Mouse (Mus musculus): ENCODE measurements around the gene Acvr2b. TPM values are rescaled to one million over a fixed set of nuclear protein-coding genes. Genes with fewer than 3 reads are reported as not detected.
A peak's percentile ranks its signal among the peaks of the same experiment; 100 is the strongest.

Gene Acvr2b
- polyA plus RNA-seq, 1 experiment from 2014 or later, result 21.4 TPM

DNA sequence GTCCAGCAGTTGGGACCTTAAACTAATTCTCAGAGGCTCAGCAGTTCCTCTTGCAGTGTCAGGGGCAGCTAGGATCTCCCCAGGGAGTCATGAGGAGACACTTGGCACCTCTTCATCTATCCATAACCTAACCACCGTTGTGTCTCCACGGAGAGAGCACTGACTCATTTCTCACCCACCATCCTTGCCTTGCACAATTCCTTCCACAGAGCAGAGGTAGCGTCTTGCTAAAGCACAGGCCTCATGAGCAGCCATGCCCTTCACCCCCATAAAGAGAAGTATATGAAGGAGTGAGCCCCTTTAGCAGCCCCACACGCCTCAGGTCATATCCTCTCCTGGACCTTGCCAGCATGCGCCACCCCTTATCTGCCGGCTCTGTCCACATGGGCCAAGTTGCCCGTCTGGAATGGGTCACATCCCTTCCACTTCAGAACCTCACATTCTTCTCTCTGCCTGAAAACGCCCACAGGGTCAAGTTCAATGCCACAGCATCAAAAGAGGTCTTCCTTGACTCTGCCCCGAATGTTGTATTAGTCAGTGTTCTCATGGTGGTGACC, 71.8 kb downstream of the Acvr2b start:
- 76% methylated on average over 9 of the region's 9 CpGs for WGBS
- no peaks in the 10 kb centered on the region for H3K36me3 ChIP-seq
- ATAC-seq (ENCODE audit: insufficient number of reproducible peaks, low FRiP score, low TSS enrichment, low read depth), result no peak
- H3K4me3 ChIP-seq (replicated peaks), result no peak overlapping the region
- H3K4me1 ChIP-seq, result no peaks in the 10 kb centered on the region
- H3K9ac ChIP-seq, result no peak overlapping the region
- H3K9me3 ChIP-seq (replicated peaks), result no peaks in the 10 kb centered on the region
- H3K27me3 ChIP-seq, result no peaks in the 10 kb centered on the region
- H3K27ac ChIP-seq (replicated peaks), result no peak overlapping the region
- no peak overlapping the region for H3K4me2 ChIP-seq (replicated peaks)

GRCm38 (mm10) chr9:119474717-119475611, 73.0 kb downstream of the Acvr2b start:
- Histone ChIP-seq H3K4me2 (replicated peaks) (no peak overlapping the region), H3K4me3 (replicated peaks) (no peak overlapping the region), H3K9ac (no peak overlapping the region), H3K9me3 (replicated peaks) (no peaks in the 10 kb centered on the region), H3K4me1 (no peaks in the 10 kb centered on the region), H3K27me3 (no peaks in the 10 kb centered on the region), H3K36me3 (no peaks in the 10 kb centered on the region), H3K27ac (replicated peaks) (no peak overlapping the region)
- 64% methylated on average over 15 of the region's 15 CpGs for WGBS
- ATAC-seq (ENCODE audit: insufficient number of reproducible peaks, low FRiP score, low TSS enrichment, low read depth), result no peak

DNA sequence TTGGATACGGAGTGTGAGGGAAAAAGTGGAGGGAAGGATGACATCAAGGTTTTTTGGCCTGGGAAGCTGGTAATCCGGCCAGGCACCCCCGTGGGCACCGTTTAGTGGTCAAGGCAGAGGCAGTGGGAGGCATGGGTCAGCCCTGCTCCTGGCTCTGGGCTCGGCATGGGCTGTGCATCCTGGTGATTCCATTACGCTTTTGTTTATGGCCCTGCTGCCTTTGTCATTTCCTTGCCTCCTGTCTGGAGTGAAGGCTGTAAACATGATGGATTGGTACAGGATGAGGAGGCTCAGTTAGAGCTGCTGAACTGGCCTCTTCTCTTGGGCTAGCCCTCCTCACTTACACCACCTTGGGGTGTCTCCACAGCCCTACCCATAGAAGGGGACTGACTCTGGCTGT, 75.8 kb downstream of the Acvr2b start:
- Histone ChIP-seq H3K9ac (no peak overlapping the region), H3K4me2 (replicated peaks) (no peak overlapping the region), H3K27me3 (no peaks in the 10 kb centered on the region), H3K4me3 (replicated peaks) (no peak overlapping the region), H3K36me3 (no peaks in the 10 kb centered on the region), H3K27ac (replicated peaks) (no peak overlapping the region), H3K9me3 (replicated peaks) (no peaks in the 10 kb centered on the region), H3K4me1 (no peaks in the 10 kb centered on the region)
- ATAC-seq (ENCODE audit: insufficient number of reproducible peaks, low FRiP score, low TSS enrichment, low read depth), result no peak
- 55% methylated on average over 6 of the region's 6 CpGs for WGBS

GRCm38 (mm10) chr9:119478345-119478744, 76.4 kb downstream of the Acvr2b start:
- 68% methylated on average over 11 of the region's 11 CpGs for WGBS
- Histone ChIP-seq H3K9me3 (replicated peaks) (no peaks in the 10 kb centered on the region), H3K4me3 (replicated peaks) (no peak overlapping the region), H3K4me2 (replicated peaks) (no peak overlapping the region), H3K9ac (no peak overlapping the region), H3K4me1 (0 out of 2 replicates have a peak, but pooled peaks cover under 1% of the 10 kb centered on the region), H3K36me3 (no peaks in the 10 kb centered on the region), H3K27ac (replicated peaks) (no peak overlapping the region), H3K27me3 (no peaks in the 10 kb centered on the region)
- ATAC-seq (ENCODE audit: insufficient number of reproducible peaks, low FRiP score, low TSS enrichment, low read depth), result no peak

DNA sequence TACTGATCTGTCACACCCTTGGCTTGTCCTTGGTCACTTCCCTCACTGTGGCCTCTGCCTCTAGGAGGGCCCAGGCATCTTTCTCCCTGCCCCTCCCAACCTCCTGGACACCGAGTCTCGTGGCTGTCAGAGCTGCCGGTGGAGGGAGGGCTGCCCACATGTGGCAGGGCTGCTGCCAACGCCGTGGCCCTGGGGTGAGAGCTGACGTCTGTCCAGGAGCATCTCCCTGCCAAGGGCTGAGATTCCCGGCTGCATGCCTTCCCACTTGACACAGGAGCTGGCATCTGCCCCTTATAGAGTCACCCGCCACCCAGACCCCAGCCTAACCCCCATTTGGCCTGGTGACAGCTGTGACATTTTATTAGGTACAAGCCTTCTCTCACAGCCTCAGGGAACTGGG, 77.4 kb downstream of the Acvr2b start:
- H3K9ac ChIP-seq, result no peak overlapping the region

DNA sequence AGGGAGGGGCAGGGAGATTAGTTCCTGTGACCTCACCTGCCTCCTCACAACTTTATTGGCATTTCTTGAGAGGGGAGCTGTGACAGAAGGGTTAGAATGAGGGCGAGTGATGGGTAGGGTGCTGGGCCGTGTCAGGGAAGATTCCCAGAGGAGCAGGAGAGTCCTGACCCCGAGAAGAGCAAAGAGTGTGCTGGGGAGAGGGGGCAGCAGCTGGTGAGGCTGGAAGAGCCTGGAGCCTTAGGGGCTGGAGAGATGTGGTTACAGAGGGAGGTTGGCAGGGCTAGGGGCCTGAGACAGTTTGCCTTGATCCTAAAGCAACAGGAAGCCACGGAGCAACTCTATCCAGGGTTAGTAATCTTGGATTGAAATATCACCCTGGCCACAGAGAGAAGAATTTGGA, 79.7 kb downstream of the Acvr2b start:
- Histone ChIP-seq H3K27ac (replicated peaks) (no peak overlapping the region), H3K4me1 (0 out of 2 replicates have a peak, but pooled peaks cover 5% of the 10 kb centered on the region), H3K36me3 (no peaks in the 10 kb centered on the region), H3K4me3 (replicated peaks) (no peak overlapping the region), H3K27me3 (no peaks in the 10 kb centered on the region), H3K9ac (no peak overlapping the region), H3K9me3 (replicated peaks) (no peaks in the 10 kb centered on the region), H3K4me2 (replicated peaks) (no peak overlapping the region)
- no peak for ATAC-seq (ENCODE audit: insufficient number of reproducible peaks, low FRiP score, low TSS enrichment, low read depth)
- WGBS, result 80% methylated on average over 4 of the region's 4 CpGs

More for the DNA sequence above, 77.4 kb downstream of the Acvr2b start:
- Histone ChIP-seq H3K4me2 (replicated peaks) (no peak overlapping the region), H3K27me3 (no peaks in the 10 kb centered on the region), H3K36me3 (no peaks in the 10 kb centered on the region), H3K4me3 (replicated peaks) (no peak overlapping the region), H3K27ac (replicated peaks) (no peak overlapping the region), H3K9me3 (replicated peaks) (no peaks in the 10 kb centered on the region), H3K4me1 (0 out of 2 replicates have a peak, but pooled peaks cover 5% of the 10 kb centered on the region)
- no peak for ATAC-seq (ENCODE audit: insufficient number of reproducible peaks, low FRiP score, low TSS enrichment, low read depth)
- WGBS, result 49% methylated on average over 8 of the region's 8 CpGs

- 0 out of 2 replicates have a peak, but pooled peaks have one; percentile 35 for ATAC-seq (ENCODE audit: insufficient number of reproducible peaks, low FRiP score, low TSS enrichment, low read depth)
- Histone ChIP-seq H3K9ac (no peak overlapping the region), H3K9me3 (replicated peaks) (no peaks in the 10 kb centered on the region), H3K36me3 (no peaks in the 10 kb centered on the region), H3K4me1 (0 out of 2 replicates have a peak, but pooled peaks cover 5% of the 10 kb centered on the region), H3K4me3 (replicated peaks) (no peak overlapping the region), H3K4me2 (replicated peaks) (0 out of 2 replicates have a peak overlapping the region, but pooled peaks have one; percentile 4), H3K27me3 (no peaks in the 10 kb centered on the region), H3K27ac (replicated peaks) (no peak overlapping the region)
- WGBS, result 44% methylated on average over 23 of the region's 23 CpGs
Measured at GRCm38 (mm10) chr9:119483554-119484353, 81.8 kb downstream of the Acvr2b start.

DNA sequence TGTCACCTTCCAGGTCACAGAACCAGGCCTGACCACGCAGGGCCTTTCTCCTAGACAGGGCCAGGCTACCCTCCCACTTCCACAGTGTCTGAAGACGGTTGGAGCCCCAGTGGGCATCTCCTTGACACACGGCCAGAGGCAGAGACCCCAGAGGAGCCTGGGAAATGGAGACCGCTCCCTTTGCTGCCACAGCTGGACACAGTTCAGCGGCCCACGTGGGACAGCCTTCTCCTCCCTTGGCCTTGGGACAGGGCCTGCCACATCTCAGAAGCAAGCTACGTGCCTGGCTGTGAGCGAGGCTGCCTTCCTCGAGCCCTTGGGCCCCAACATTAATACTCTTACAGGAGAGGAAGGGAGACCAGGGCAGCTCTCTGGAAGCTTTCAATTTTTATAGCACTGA, 82.5 kb downstream of the Acvr2b start:
- no peak for ATAC-seq (ENCODE audit: insufficient number of reproducible peaks, low FRiP score, low TSS enrichment, low read depth)
- Histone ChIP-seq H3K4me3 (replicated peaks) (no peak overlapping the region), H3K9me3 (replicated peaks) (no peaks in the 10 kb centered on the region), H3K36me3 (no peaks in the 10 kb centered on the region), H3K9ac (no peak overlapping the region), H3K4me2 (replicated peaks) (no peak overlapping the region), H3K27ac (replicated peaks) (no peak overlapping the region), H3K4me1 (0 out of 2 replicates have a peak, but pooled peaks cover 5% of the 10 kb centered on the region), H3K27me3 (no peaks in the 10 kb centered on the region)
- 69% methylated on average over 9 of the region's 9 CpGs for WGBS

Other genes with a start within 250 kb of the Acvr2b start
- gene Acaa1b, start 245.0 kb upstream of the Acvr2b start, polyA plus RNA-seq (2015; fragmentation: Nextera tagmentation; extraction: Ambion mirVana), result 2.1 and 3.0 TPM in 2 replicates
- gene Gm47289, start 243.0 kb upstream of the Acvr2b start, polyA plus RNA-seq (2015; fragmentation: Nextera tagmentation; extraction: Ambion mirVana), result not detected in 2 replicates
- gene Slc22a13, start 193.0 kb upstream of the Acvr2b start, polyA plus RNA-seq (2015; fragmentation: Nextera tagmentation; extraction: Ambion mirVana), result not detected in 2 replicates
- 11.8 and 12.1 TPM in 2 replicates for gene Oxsr1, start 79.7 kb upstream of the Acvr2b start, polyA plus RNA-seq (2015; fragmentation: Nextera tagmentation; extraction: Ambion mirVana)
- gene Acaa1a, start 62.4 kb upstream of the Acvr2b start, polyA plus RNA-seq (2015; fragmentation: Nextera tagmentation; extraction: Ambion mirVana), result 117 and 120 TPM in 2 replicates
- 32.1 and 33.1 TPM in 2 replicates for gene Myd88, start 60.7 kb upstream of the Acvr2b start, polyA plus RNA-seq (2015; fragmentation: Nextera tagmentation; extraction: Ambion mirVana)
- 5.5 and 7.7 TPM in 2 replicates for gene Xylb, start 44.7 kb upstream of the Acvr2b start, polyA plus RNA-seq (2015; fragmentation: Nextera tagmentation; extraction: Ambion mirVana)
- 0.08 TPM in 1 of 2 replicates, not detected in the other for gene Slc22a14, start 36.6 kb upstream of the Acvr2b start, polyA plus RNA-seq (2015; fragmentation: Nextera tagmentation; extraction: Ambion mirVana)
- gene Exog, start 42.8 kb downstream of the Acvr2b start, polyA plus RNA-seq (2015; fragmentation: Nextera tagmentation; extraction: Ambion mirVana), result 25.6 TPM in 2 replicates
- gene Scn5a, start 176.9 kb downstream of the Acvr2b start, polyA plus RNA-seq (2015; fragmentation: Nextera tagmentation; extraction: Ambion mirVana), result 0.76 and 0.80 TPM in 2 replicates

All from embryonic facial prominence, embryonic 15.5 days (tissue).